Mouse (Mus musculus) stomach, postnatal 0 days (tissue): ENCODE measurements around the gene Glb1.

Source experiments
- CTCF ChIP-seq: IDR thresholded peaks from 2 replicates; pipeline ENCODE4 v1.5.1; 2016; ENCODE audit warnings: antibody characterized with exemption, low read depth, mild to moderate bottlenecking, moderate library complexity
- EP300 ChIP-seq: optimal IDR thresholded peaks from 2 replicates; pipeline ENCODE3; 2016; ENCODE audit warnings: antibody characterized with exemption

- TF ChIP-seq CTCF = no peak
- no peak for TF ChIP-seq EP300
These were observed 1.2 kb upstream of the Glb1 start for GRCm38 (mm10) chr9:114399680-114400079.
